Comparison of ENCODE assay signal across 8 mouse cellular contexts in genomic region chr7:84086039-84086829, GRCm38 (mm10). TPM values are rescaled to one million over a fixed set of nuclear protein-coding genes. Genes with fewer than 3 reads are reported as not detected.
DNase-seq lines count a peak whose midpoint lies in the region; ATAC-seq and TF ChIP-seq lines count a peak whose summit lies in the region.

Gene Cemip, minus strand, starts transcription at chr7:84086502.

- peak; percentile 51; a peak in 3 of 4 replicates for ATAC-seq in hematopoietic stem cell, adult 5-6 weeks (replicated peaks in 1 of 2; ENCODE audit: insufficient read depth in 1 of 2, low FRiP score in 2 of 2, low TSS enrichment in 1 of 2, low read depth in 1 of 2, poor library complexity in 2 of 2, severe bottlenecking in 2 of 2)

- peak; percentile 77 for TF ChIP-seq CTCF in olfactory bulb, adult 2 months (IDR thresholded peaks at IDR 0.05; ENCODE audit: insufficient read depth, low read depth, low read length)

- H3K4me3 ChIP-seq in olfactory bulb, adult 2 months (ENCODE audit: insufficient read depth, low read depth, low read length), result peak within 1 kb of the TSS; percentile 60

- TF ChIP-seq POLR2A in olfactory bulb, adult 2 months (IDR thresholded peaks at IDR 0.05; ENCODE audit: insufficient read depth, low read depth, low read length), result peak; percentile 28; the same call in 1 of the 2 replicates

- under 1% methylated on average over 54 of the region's 54 CpGs for WGBS in olfactory bulb, adult 2 months

- 0 out of 2 replicates have a peak, but pooled peaks cover 12% of the 10 kb centered on the region for H3K4me1 ChIP-seq in olfactory bulb, adult 2 months (ENCODE audit: control insufficient read depth, insufficient read depth, low read length)

- peak; percentile 30 for DNase-seq in MN1 (ENCODE audit: low spot score)
- DNase-seq in cerebellum, adult 9-10 months, result peak; percentile 89
- DNase-seq in frontal cortex, adult 2 months (ENCODE audit: extremely low spot score in 1 of 2, low spot score in 1 of 2), result peak; percentile 44 to 89
- peak; percentile 62 to 87 for DNase-seq in layer of hippocampus, adult 8-10 months (ENCODE audit: low spot score in 2 of 2)
- peak; percentile 75 to 79 for DNase-seq in lung, adult 18-20 months
- DNase-seq in testis, postnatal 14 days (ENCODE audit: low spot score), result peak; percentile 64

- no peak within 1 kb of the TSS for H3K27ac ChIP-seq in olfactory bulb, adult 2 months (ENCODE audit: insufficient read depth, low read depth, low read length)

RNA-seq across cellular contexts. Expression of gene Cemip, which starts in this region (rescaled TPM):
- 5.3 and 6.1 TPM in 2 replicates for polyA plus RNA-seq in frontal cortex, adult 2 months (2012; rRNA removed)
- not detected in 2 replicates for total RNA-seq in hematopoietic stem cell, adult 5-6 weeks (2017)
- total RNA-seq in layer of hippocampus, adult 8-10 months (2022), result 10 to 100 TPM; 17.3 to 23.1 (median 20.9) TPM
- not detected in 2 replicates for polyA plus RNA-seq in olfactory bulb, adult 2 months (2012; ENCODE audit: insufficient read depth, insufficient read length, low replicate concordance, missing spikeins)

Comparison
In these comparisons a context has a peak if more than half of its experiments do, and no peak if none do; other contexts are left out.
1. RNA of gene Cemip (total RNA-seq): 17.3 to 23.1 TPM in layer of hippocampus, adult 8-10 months; not detected in hematopoietic stem cell, adult 5-6 weeks; every median in the first group is over 10 times any median in the second.
2. Peak in ATAC-seq in hematopoietic stem cell, adult 5-6 weeks; RNA of the gene not detected or under 1 TPM.
3. DNase-seq: peak in every context shown above with its lines; median percentile 89 in cerebellum, adult 9-10 months; 77 in lung, adult 18-20 months; 74 in layer of hippocampus, adult 8-10 months; 66 in frontal cortex, adult 2 months; 64 in testis, postnatal 14 days; 30 in MN1.